Mouse (Mus musculus) naive thymus-derived CD4-positive, alpha-beta T cell, adult 2 months (primary cell): ENCODE results near the gene Timm10b.
A peak's percentile ranks its signal among the peaks of the same experiment; 100 is the strongest.

Experiments
- DNase-seq: peaks from one replicate; pipeline ENCODE4 v3.0.0-alpha.2; 2011; ENCODE audit warnings: low read depth

Gene Timm10b

GRCm38 (mm10) chr7:105640894-105641255, 1.0 kb downstream of the Timm10b start:
- no peak for DNase-seq

- DNase-seq = no peak
These were observed 2.1 kb downstream of the Timm10b start for GRCm38 (mm10) chr7:105641936-105642335.

GRCm38 (mm10) chr7:105650639-105651435, 11.0 kb downstream of the Timm10b start, which contains the start of gene Dnhd1:
Gene Dnhd1 (plus strand): TSS chr7:105650827.
- DNase-seq = peak; percentile 83

- no peak for DNase-seq
These were observed 45.8 kb downstream of the Timm10b start for GRCm38 (mm10) chr7:105685541-105686197.

- DNase-seq = no peak
These were observed 51.0 kb downstream of the Timm10b start for GRCm38 (mm10) chr7:105690875-105691274.
